Mouse (Mus musculus) brain, embryonic 14.5 days (tissue): ENCODE results near the gene Cdr1.

ENCODE experiments used
- CTCF ChIP-seq: fragments of 200-500 bp; IDR thresholded peaks from 2 replicates; pipeline ENCODE4 v1.5.1; 2012; ENCODE audit warnings: inconsistent platforms, mild to moderate bottlenecking, moderate library complexity, borderline replicate concordance; ENCODE audit not compliant: insufficient read depth, insufficient read length; ENCODE audit errors: extremely low read depth
- POLR2A ChIP-seq: fragments of 200-500 bp; IDR thresholded peaks from 2 replicates; pipeline ENCODE4 v1.6.1; 2012; ENCODE audit warnings: mild to moderate bottlenecking, inconsistent platforms, borderline replicate concordance; ENCODE audit not compliant: poor library complexity, insufficient read depth, insufficient read length, severe bottlenecking; ENCODE audit errors: extremely low read depth

- TF ChIP-seq POLR2A (no peak), CTCF (no peak)
These were observed 38.8 kb downstream of the Cdr1 start for GRCm38 (mm10) chrX:61146569-61146968.
